Mouse (Mus musculus): Measurements from ENCODE around the gene Cldnd2. TPM values are rescaled to one million over a fixed set of nuclear protein-coding genes. Genes with fewer than 3 reads are reported as not detected.
"Not testable (repeated sequence)": the region's sequence is repeated elsewhere in the genome, so short reads cannot be mapped to it uniquely, and the experiment has no call there.

The Cldnd2 gene
- not detected in 2 replicates for polyA plus RNA-seq (2015; fragmentation: Nextera tagmentation; extraction: Ambion mirVana)

- Histone ChIP-seq H3K9ac (replicated peaks) (no peak within 1 kb of the TSS), H3K4me3 (no peak within 1 kb of the TSS), H3K27ac (replicated peaks) (no peak within 1 kb of the TSS), H3K4me1 (peaks cover 23% of the 10 kb centered on the region), H3K27me3 (no peaks in the 10 kb centered on the region), H3K4me2 (replicated peaks) (no peak within 1 kb of the TSS), H3K36me3 (no peaks in the 10 kb centered on the region), H3K9me3 (no peaks in the 10 kb centered on the region)
- WGBS = 85% methylated on average over 6 of the region's 6 CpGs
- no peak for ATAC-seq (replicated peaks)
These were observed at the start of gene Cldnd2 for GRCm38 (mm10) chr7:43440482-43440881. Gene Cldnd2 (plus strand): TSS chr7:43440782.

GRCm38 (mm10) chr7:43392349-43393121, 48.0 kb upstream of the Cldnd2 start:
- 86% methylated on average over 8 of the region's 8 CpGs for WGBS

GRCm38 (mm10) chr7:43399501-43399900, 41.1 kb upstream of the Cldnd2 start:
- H3K4me3 ChIP-seq = no peak overlapping the region
- ATAC-seq (replicated peaks) = no peak
- H3K27ac ChIP-seq (replicated peaks) = no peak overlapping the region
- no peak overlapping the region for H3K9ac ChIP-seq (replicated peaks)
- no peak overlapping the region for H3K4me2 ChIP-seq (replicated peaks)
- WGBS = 90% methylated on average over 2 of the region's 2 CpGs
- no peaks in the 10 kb centered on the region for H3K9me3 ChIP-seq
- H3K36me3 ChIP-seq = no peaks in the 10 kb centered on the region
- H3K4me1 ChIP-seq = no peaks in the 10 kb centered on the region
- no peaks in the 10 kb centered on the region for H3K27me3 ChIP-seq

More at GRCm38 (mm10) chr7:43392349-43393121, 48.0 kb upstream of the Cldnd2 start:
- H3K9ac ChIP-seq (replicated peaks) = no peak overlapping the region
- no peak overlapping the region for H3K4me2 ChIP-seq (replicated peaks)
- ATAC-seq (replicated peaks) = no peak
- no peak overlapping the region for H3K4me3 ChIP-seq
- no peaks in the 10 kb centered on the region for H3K36me3 ChIP-seq
- no peaks in the 10 kb centered on the region for H3K27me3 ChIP-seq
- no peaks in the 10 kb centered on the region for H3K4me1 ChIP-seq
- no peaks in the 10 kb centered on the region for H3K9me3 ChIP-seq
- no peak overlapping the region for H3K27ac ChIP-seq (replicated peaks)

GRCm38 (mm10) chr7:43402718-43403117, 37.9 kb upstream of the Cldnd2 start:
- no peak overlapping the region for H3K4me2 ChIP-seq (replicated peaks)
- H3K36me3 ChIP-seq = no peaks in the 10 kb centered on the region
- H3K9me3 ChIP-seq = no peaks in the 10 kb centered on the region
- H3K4me3 ChIP-seq = no peak overlapping the region
- no peaks in the 10 kb centered on the region for H3K27me3 ChIP-seq
- H3K4me1 ChIP-seq = no peaks in the 10 kb centered on the region
- 53% methylated on average over 2 of the region's 2 CpGs for WGBS
- ATAC-seq (replicated peaks) = no peak
- H3K9ac ChIP-seq (replicated peaks) = no peak overlapping the region
- H3K27ac ChIP-seq (replicated peaks) = no peak overlapping the region

- WGBS = 89% methylated on average over 3 of the region's 3 CpGs
- no peak overlapping the region for H3K4me2 ChIP-seq (replicated peaks)
- H3K4me3 ChIP-seq = no peak overlapping the region
- no peaks in the 10 kb centered on the region for H3K27me3 ChIP-seq
- no peak overlapping the region for H3K9ac ChIP-seq (replicated peaks)
- no peaks in the 10 kb centered on the region for H3K9me3 ChIP-seq
- no peaks in the 10 kb centered on the region for H3K4me1 ChIP-seq
- no peak for ATAC-seq (replicated peaks)
- no peak overlapping the region for H3K27ac ChIP-seq (replicated peaks)
- no peaks in the 10 kb centered on the region for H3K36me3 ChIP-seq
These were observed 33.0 kb upstream of the Cldnd2 start for GRCm38 (mm10) chr7:43407573-43407972.

- Histone ChIP-seq H3K27ac (replicated peaks) (no peak within 1 kb of the TSS), H3K27me3 (no peaks in the 10 kb centered on the region), H3K36me3 (no peaks in the 10 kb centered on the region), H3K9ac (replicated peaks) (no peak within 1 kb of the TSS), H3K4me3 (no peak within 1 kb of the TSS), H3K4me2 (replicated peaks) (no peak within 1 kb of the TSS), H3K9me3 (no peaks in the 10 kb centered on the region), H3K4me1 (no peaks in the 10 kb centered on the region)
- no peak for ATAC-seq (replicated peaks)
- 84% methylated on average over 4 of the region's 4 CpGs for WGBS
These were observed 32.4 kb upstream of the Cldnd2 start, which contains the start of gene Siglecg for GRCm38 (mm10) chr7:43408131-43408553. Gene Siglecg (plus strand): TSS chr7:43408204.

GRCm38 (mm10) chr7:43409084-43409483, 31.5 kb upstream of the Cldnd2 start:
- Histone ChIP-seq H3K36me3 (no peaks in the 10 kb centered on the region), H3K4me2 (replicated peaks) (no peak overlapping the region), H3K9ac (replicated peaks) (no peak overlapping the region), H3K27me3 (no peaks in the 10 kb centered on the region), H3K4me1 (no peaks in the 10 kb centered on the region), H3K4me3 (no peak overlapping the region), H3K27ac (replicated peaks) (no peak overlapping the region), H3K9me3 (no peaks in the 10 kb centered on the region)
- 85% methylated on average over 3 of the region's 3 CpGs for WGBS
- ATAC-seq (replicated peaks) = no peak

GRCm38 (mm10) chr7:43411724-43412123, 28.9 kb upstream of the Cldnd2 start:
- H3K9me3 ChIP-seq; ATAC-seq (replicated peaks); H3K9ac ChIP-seq (replicated peaks); H3K36me3 ChIP-seq; H3K4me3 ChIP-seq; H3K27me3 ChIP-seq; H3K4me1 ChIP-seq; H3K4me2 ChIP-seq (replicated peaks); H3K27ac ChIP-seq (replicated peaks): not testable (repeated sequence)
- 51% methylated on average over 4 of the region's 4 CpGs for WGBS

- 87% methylated on average over 10 of the region's 10 CpGs for WGBS
- no peak overlapping the region for H3K9ac ChIP-seq (replicated peaks)
- no peaks in the 10 kb centered on the region for H3K36me3 ChIP-seq
- H3K27ac ChIP-seq (replicated peaks) = no peak overlapping the region
- no peak overlapping the region for H3K4me3 ChIP-seq
- no peak for ATAC-seq (replicated peaks)
- no peaks in the 10 kb centered on the region for H3K9me3 ChIP-seq
- no peaks in the 10 kb centered on the region for H3K27me3 ChIP-seq
- H3K4me2 ChIP-seq (replicated peaks) = no peak overlapping the region
- H3K4me1 ChIP-seq = no peaks in the 10 kb centered on the region
These were observed 23.3 kb upstream of the Cldnd2 start for GRCm38 (mm10) chr7:43417298-43417697.

GRCm38 (mm10) chr7:43422995-43423617, 17.5 kb upstream of the Cldnd2 start:
- H3K9me3 ChIP-seq = no peaks in the 10 kb centered on the region
- no peaks in the 10 kb centered on the region for H3K27me3 ChIP-seq
- no peak overlapping the region; the same call in 1 of the 2 replicates for H3K4me2 ChIP-seq (replicated peaks)
- no peaks in the 10 kb centered on the region for H3K4me1 ChIP-seq
- no peak overlapping the region for H3K27ac ChIP-seq (replicated peaks)
- no peaks in the 10 kb centered on the region for H3K36me3 ChIP-seq
- H3K9ac ChIP-seq (replicated peaks) = no peak overlapping the region
- peak; percentile 89 for ATAC-seq (replicated peaks)
- WGBS = 9% methylated on average over 11 of the region's 11 CpGs
- H3K4me3 ChIP-seq = no peak overlapping the region

GRCm38 (mm10) chr7:43423991-43424625, 16.5 kb upstream of the Cldnd2 start:
- Histone ChIP-seq H3K9me3 (no peaks in the 10 kb centered on the region), H3K9ac (replicated peaks) (no peak overlapping the region), H3K4me3 (no peak overlapping the region), H3K4me2 (replicated peaks) (no peak overlapping the region), H3K27ac (replicated peaks) (no peak overlapping the region), H3K4me1 (no peaks in the 10 kb centered on the region), H3K27me3 (no peaks in the 10 kb centered on the region), H3K36me3 (no peaks in the 10 kb centered on the region)
- WGBS = 63% methylated on average over 3 of the region's 3 CpGs
- ATAC-seq (replicated peaks) = no peak

- no peaks in the 10 kb centered on the region for H3K4me1 ChIP-seq
These were observed 13.2 kb upstream of the Cldnd2 start, which contains the start of gene Lim2 for GRCm38 (mm10) chr7:43427406-43427805. Gene Lim2 (plus strand): TSS chr7:43427670.

More at GRCm38 (mm10) chr7:43427406-43427805, 13.2 kb upstream of the Cldnd2 start, which contains the start of gene Lim2:
- no peak within 1 kb of the TSS for H3K4me2 ChIP-seq (replicated peaks)
- no peak for ATAC-seq (replicated peaks)
- H3K27ac ChIP-seq (replicated peaks) = no peak within 1 kb of the TSS
- H3K36me3 ChIP-seq = no peaks in the 10 kb centered on the region
- H3K9ac ChIP-seq (replicated peaks) = no peak within 1 kb of the TSS
- H3K27me3 ChIP-seq = no peaks in the 10 kb centered on the region
- H3K9me3 ChIP-seq = no peaks in the 10 kb centered on the region
- 89% methylated on average over 8 of the region's 8 CpGs for WGBS
- H3K4me3 ChIP-seq = no peak within 1 kb of the TSS

All from forebrain, embryonic 15.5 days (tissue).